Mouse (Mus musculus): ENCODE results near the gene Ddah2. TPM values are rescaled to one million over a fixed set of nuclear protein-coding genes. Genes with fewer than 3 reads are reported as not detected.
"Not testable (repeated sequence)": the region's sequence is repeated elsewhere in the genome, so short reads cannot be mapped to it uniquely, and the experiment has no call there.

The Ddah2 gene
- polyA plus RNA-seq, 2 experiments: 12.0 to 16.1 TPM

- no peak overlapping the region for H3K27ac ChIP-seq
- WGBS (ENCODE audit: insufficient replicate concordance): 67% methylated on average over 8 of the region's 8 CpGs
- ATAC-seq (ENCODE audit: insufficient read depth): no peak
Observed at GRCm38 (mm10) chr17:35032323-35032870, 26.4 kb upstream of the Ddah2 start.

GRCm38 (mm10) chr17:35033703-35034102, 25.1 kb upstream of the Ddah2 start:
- not testable (repeated sequence) for H3K9me3 ChIP-seq (ENCODE audit: control insufficient read depth, low read length); H3K27ac ChIP-seq; H3K4me2 ChIP-seq (ENCODE audit: low read depth); DNase-seq (ENCODE audit: low read depth in 3 of 3, low spot score in 3 of 3); H3K27me3 ChIP-seq (ENCODE audit: control insufficient read depth, insufficient read depth, low read length); H3K4me3 ChIP-seq (ENCODE audit: insufficient read depth in 1 of 2, low read depth in 2 of 2, low read length in 2 of 2); H3K9ac ChIP-seq (replicated peaks); ATAC-seq (ENCODE audit: insufficient read depth); H3K36me3 ChIP-seq (replicated peaks; ENCODE audit: control insufficient read depth, insufficient read depth, low read depth)
- H3K4me1 ChIP-seq (replicated peaks; ENCODE audit: control insufficient read depth in 2 of 2, insufficient read depth in 2 of 2, low read length in 1 of 2): peaks cover 3 to 14% of the 10 kb centered on the region in 2 experiments
- WGBS (ENCODE audit: insufficient replicate concordance): 52% methylated on average over 1 of the region's 1 CpGs

More at GRCm38 (mm10) chr17:35032323-35032870, 26.4 kb upstream of the Ddah2 start:
- Histone ChIP-seq H3K27me3 (ENCODE audit: control insufficient read depth, insufficient read depth, low read length) (no peaks in the 10 kb centered on the region), H3K4me2 (ENCODE audit: low read depth) (no peak overlapping the region), H3K9me3 (ENCODE audit: control insufficient read depth, low read length) (no peaks in the 10 kb centered on the region), H3K4me1 (replicated peaks; ENCODE audit: control insufficient read depth in 2 of 2, insufficient read depth in 2 of 2, low read length in 1 of 2) (peaks cover 6 to 17% of the 10 kb centered on the region in 2 experiments), H3K4me3 (ENCODE audit: insufficient read depth in 1 of 2, low read depth in 2 of 2, low read length in 2 of 2) (no peak overlapping the region), H3K9ac (replicated peaks) (no peak overlapping the region), H3K36me3 (replicated peaks; ENCODE audit: control insufficient read depth, insufficient read depth, low read depth) (no peaks in the 10 kb centered on the region)
- DNase-seq (ENCODE audit: low read depth in 3 of 3, low spot score in 3 of 3): no peak
- TF ChIP-seq EP300 (IDR thresholded peaks at IDR 0.05; ENCODE audit: low read depth) (no peak), CTCF (IDR thresholded peaks at IDR 0.05; ENCODE audit: low read depth) (peak; percentile 29)

GRCm38 (mm10) chr17:35034896-35035295, 23.9 kb upstream of the Ddah2 start:
- Histone ChIP-seq H3K9ac (replicated peaks) (no peak overlapping the region), H3K4me2 (ENCODE audit: low read depth) (no peak overlapping the region), H3K9me3 (ENCODE audit: control insufficient read depth, low read length) (no peaks in the 10 kb centered on the region), H3K27me3 (ENCODE audit: control insufficient read depth, insufficient read depth, low read length) (no peaks in the 10 kb centered on the region), H3K36me3 (replicated peaks; ENCODE audit: control insufficient read depth, insufficient read depth, low read depth) (no peaks in the 10 kb centered on the region), H3K4me3 (ENCODE audit: insufficient read depth in 1 of 2, low read depth in 2 of 2, low read length in 2 of 2) (no peak overlapping the region), H3K27ac (no peak overlapping the region), H3K4me1 (replicated peaks; ENCODE audit: control insufficient read depth in 2 of 2, insufficient read depth in 2 of 2, low read length in 1 of 2) (peaks cover 3 to 13% of the 10 kb centered on the region in 2 experiments)
- no peak for DNase-seq (ENCODE audit: low read depth in 3 of 3, low spot score in 3 of 3)
- TF ChIP-seq EP300 (IDR thresholded peaks at IDR 0.05; ENCODE audit: low read depth): no peak
- TF ChIP-seq CTCF (IDR thresholded peaks at IDR 0.05; ENCODE audit: low read depth): no peak
- no peak for ATAC-seq (ENCODE audit: insufficient read depth)
- WGBS (ENCODE audit: insufficient replicate concordance): 62% methylated on average over 6 of the region's 6 CpGs

GRCm38 (mm10) chr17:35039121-35039873, 19.5 kb upstream of the Ddah2 start:
- no peak overlapping the region for H3K27ac ChIP-seq
- DNase-seq (ENCODE audit: low read depth in 3 of 3, low spot score in 3 of 3) (no peak), ATAC-seq (ENCODE audit: insufficient read depth) (no peak)
- TF ChIP-seq EP300 (IDR thresholded peaks at IDR 0.05; ENCODE audit: low read depth) (no peak), CTCF (IDR thresholded peaks at IDR 0.05; ENCODE audit: low read depth) (no peak)
- WGBS (ENCODE audit: insufficient replicate concordance): 73% methylated on average over 11 of the region's 11 CpGs
- no peak overlapping the region for H3K4me3 ChIP-seq (ENCODE audit: insufficient read depth in 1 of 2, low read depth in 2 of 2, low read length in 2 of 2)
- H3K4me2 ChIP-seq (ENCODE audit: low read depth): no peak overlapping the region
- no peaks in the 10 kb centered on the region for H3K9me3 ChIP-seq (ENCODE audit: control insufficient read depth, low read length)
- no peaks in the 10 kb centered on the region for H3K36me3 ChIP-seq (replicated peaks; ENCODE audit: control insufficient read depth, insufficient read depth, low read depth)
- H3K9ac ChIP-seq (replicated peaks): no peak overlapping the region
- H3K27me3 ChIP-seq (ENCODE audit: control insufficient read depth, insufficient read depth, low read length): no peaks in the 10 kb centered on the region
- peaks cover 9 to 17% of the 10 kb centered on the region in 2 experiments for H3K4me1 ChIP-seq (replicated peaks; ENCODE audit: control insufficient read depth in 2 of 2, insufficient read depth in 2 of 2, low read length in 1 of 2)

GRCm38 (mm10) chr17:35043794-35044193, 15.0 kb upstream of the Ddah2 start:
- no peak overlapping the region for H3K4me3 ChIP-seq (ENCODE audit: insufficient read depth in 1 of 2, low read depth in 2 of 2, low read length in 2 of 2)
- H3K4me1 ChIP-seq (replicated peaks; ENCODE audit: control insufficient read depth in 2 of 2, insufficient read depth in 2 of 2, low read length in 1 of 2): peaks cover 45% of the 10 kb centered on the region in 2 experiments
- no peaks in the 10 kb centered on the region for H3K27me3 ChIP-seq (ENCODE audit: control insufficient read depth, insufficient read depth, low read length)
- H3K36me3 ChIP-seq (replicated peaks; ENCODE audit: control insufficient read depth, insufficient read depth, low read depth): no peaks in the 10 kb centered on the region
- H3K4me2 ChIP-seq (ENCODE audit: low read depth): peak overlapping the region; percentile 98; the same call in 1 of the 2 replicates
- DNase-seq (ENCODE audit: low read depth in 3 of 3, low spot score in 3 of 3) (no peak), ATAC-seq (ENCODE audit: insufficient read depth) (no peak)
- no peak overlapping the region; the same call in 1 of the 2 replicates for H3K9ac ChIP-seq (replicated peaks)
- WGBS (ENCODE audit: insufficient replicate concordance): 72% methylated on average over 4 of the region's 4 CpGs
- no peaks in the 10 kb centered on the region for H3K9me3 ChIP-seq (ENCODE audit: control insufficient read depth, low read length)
- no peak for TF ChIP-seq EP300 (IDR thresholded peaks at IDR 0.05; ENCODE audit: low read depth)
- TF ChIP-seq CTCF (IDR thresholded peaks at IDR 0.05; ENCODE audit: low read depth): no peak
- H3K27ac ChIP-seq: no peak overlapping the region

Data from liver, embryonic 14.5 days (tissue).